Mouse (Mus musculus): Measurements from ENCODE around the gene 2010111I01Rik. TPM values are rescaled to one million over a fixed set of nuclear protein-coding genes. Genes with fewer than 3 reads are reported as not detected.

The 2010111I01Rik gene
- total RNA-seq, 1 experiment = 58.3 TPM

GRCm38 (mm10) chr13:63274488-63275166 lies 309.9 kb downstream of the 2010111I01Rik start:
- Histone ChIP-seq H3K9ac (ENCODE audit: insufficient read depth, low read depth, low read length, poor library complexity, severe bottlenecking) (peak overlapping the region; percentile 19; the same call in 1 of the 2 replicates), H3K4me3 (ENCODE audit: insufficient read depth in 1 of 2, low read depth in 1 of 2, low read length in 2 of 2, poor library complexity in 1 of 2, severe bottlenecking in 1 of 2) (peak overlapping the region; percentile 51 to 73), H3K27ac (ENCODE audit: insufficient read depth, low read depth, low read length, poor library complexity, severe bottlenecking) (no peak overlapping the region; the same call in 1 of the 2 replicates), H3K4me1 (ENCODE audit: control insufficient read depth in 2 of 2, insufficient read depth in 2 of 2, low read length in 2 of 2, poor library complexity in 1 of 2) (peaks cover 4 to 20% of the 10 kb centered on the region in 2 experiments), H3K36me3 (ENCODE audit: control insufficient read depth, insufficient read depth, low read length, poor library complexity, severe bottlenecking) (peaks cover 3% of the 10 kb centered on the region; the same call in 1 of the 2 replicates), H3K9me3 (ENCODE audit: control insufficient read depth, insufficient read depth, low read depth, low read length) (no peaks in the 10 kb centered on the region)
- TF ChIP-seq ZNF384 (IDR thresholded peaks at IDR 0.05; ENCODE audit: low read depth, low read length) (no peak), HCFC1 (IDR thresholded peaks at IDR 0.05; ENCODE audit: borderline replicate concordance, insufficient read depth, low read length) (no peak), CHD2 (IDR thresholded peaks at IDR 0.05; ENCODE audit: low read depth, low read length) (no peak), MAFK (IDR thresholded peaks at IDR 0.05; ENCODE audit: insufficient read depth, low read depth, low read length) (no peak), ZC3H11A (IDR thresholded peaks at IDR 0.05; ENCODE audit: borderline replicate concordance, low read depth, low read length) (no peak)
- no peak for DNase-seq (ENCODE audit: low read depth, low spot score)
- in situ Hi-C loops (cut with MboI; ENCODE audit: low sequenced_read_pairs in 2 of 2, unreplicated experiment in 2 of 2) = no loop called here

- Histone ChIP-seq H3K4me1 (ENCODE audit: control insufficient read depth in 2 of 2, insufficient read depth in 2 of 2, low read length in 2 of 2, poor library complexity in 1 of 2) (peaks cover 11 to 30% of the 10 kb centered on the region in 2 experiments), H3K36me3 (ENCODE audit: control insufficient read depth, insufficient read depth, low read length, poor library complexity, severe bottlenecking) (peaks cover 3% of the 10 kb centered on the region; the same call in 1 of the 2 replicates), H3K27ac (ENCODE audit: insufficient read depth, low read depth, low read length, poor library complexity, severe bottlenecking) (no peak overlapping the region), H3K9ac (ENCODE audit: insufficient read depth, low read depth, low read length, poor library complexity, severe bottlenecking) (no peak overlapping the region), H3K4me3 (ENCODE audit: insufficient read depth in 1 of 2, low read depth in 1 of 2, low read length in 2 of 2, poor library complexity in 1 of 2, severe bottlenecking in 1 of 2) (no peak overlapping the region), H3K9me3 (ENCODE audit: control insufficient read depth, insufficient read depth, low read depth, low read length) (no peaks in the 10 kb centered on the region)
- no peak for DNase-seq (ENCODE audit: low read depth, low spot score)
- in situ Hi-C loops (cut with MboI; ENCODE audit: low sequenced_read_pairs in 2 of 2, unreplicated experiment in 2 of 2) = no loop called here
- no peak for TF ChIP-seq HCFC1 (IDR thresholded peaks at IDR 0.05; ENCODE audit: borderline replicate concordance, insufficient read depth, low read length)
- TF ChIP-seq ZNF384 (IDR thresholded peaks at IDR 0.05; ENCODE audit: low read depth, low read length) = no peak
- no peak for TF ChIP-seq ZC3H11A (IDR thresholded peaks at IDR 0.05; ENCODE audit: borderline replicate concordance, low read depth, low read length)
- TF ChIP-seq MAFK (IDR thresholded peaks at IDR 0.05; ENCODE audit: insufficient read depth, low read depth, low read length) = no peak
- no peak for TF ChIP-seq CHD2 (IDR thresholded peaks at IDR 0.05; ENCODE audit: low read depth, low read length)
These were observed 311.7 kb downstream of the 2010111I01Rik start for GRCm38 (mm10) chr13:63276389-63276788.

- Histone ChIP-seq H3K27ac (ENCODE audit: insufficient read depth, low read depth, low read length, poor library complexity, severe bottlenecking) (no peak overlapping the region), H3K4me1 (ENCODE audit: control insufficient read depth in 2 of 2, insufficient read depth in 2 of 2, low read length in 2 of 2, poor library complexity in 1 of 2) (peaks cover 14 to 37% of the 10 kb centered on the region in 2 experiments), H3K4me3 (ENCODE audit: insufficient read depth in 1 of 2, low read depth in 1 of 2, low read length in 2 of 2, poor library complexity in 1 of 2, severe bottlenecking in 1 of 2) (no peak overlapping the region)
These were observed 312.6 kb downstream of the 2010111I01Rik start for GRCm38 (mm10) chr13:63277316-63277715.

GRCm38 (mm10) chr13:63278141-63278631 lies 313.5 kb downstream of the 2010111I01Rik start:
- no peaks in the 10 kb centered on the region for H3K9me3 ChIP-seq (ENCODE audit: control insufficient read depth, insufficient read depth, low read depth, low read length)
- peaks cover 18 to 37% of the 10 kb centered on the region in 2 experiments for H3K4me1 ChIP-seq (ENCODE audit: control insufficient read depth in 2 of 2, insufficient read depth in 2 of 2, low read length in 2 of 2, poor library complexity in 1 of 2)
- in situ Hi-C loops (cut with MboI; ENCODE audit: low sequenced_read_pairs in 2 of 2, unreplicated experiment in 2 of 2) = no loop called here
- H3K36me3 ChIP-seq (ENCODE audit: control insufficient read depth, insufficient read depth, low read length, poor library complexity, severe bottlenecking) = peaks cover 10% of the 10 kb centered on the region; the same call in 1 of the 2 replicates
- TF ChIP-seq HCFC1 (IDR thresholded peaks at IDR 0.05; ENCODE audit: borderline replicate concordance, insufficient read depth, low read length) = no peak
- H3K9ac ChIP-seq (ENCODE audit: insufficient read depth, low read depth, low read length, poor library complexity, severe bottlenecking) = no peak overlapping the region
- no peak overlapping the region for H3K4me3 ChIP-seq (ENCODE audit: insufficient read depth in 1 of 2, low read depth in 1 of 2, low read length in 2 of 2, poor library complexity in 1 of 2, severe bottlenecking in 1 of 2)
- no peak overlapping the region for H3K27ac ChIP-seq (ENCODE audit: insufficient read depth, low read depth, low read length, poor library complexity, severe bottlenecking)
- DNase-seq (ENCODE audit: low read depth, low spot score) = no peak

More at GRCm38 (mm10) chr13:63277316-63277715, 312.6 kb downstream of the 2010111I01Rik start:
- in situ Hi-C loops (cut with MboI; ENCODE audit: low sequenced_read_pairs in 2 of 2, unreplicated experiment in 2 of 2) = no loop called here
- no peak overlapping the region for H3K9ac ChIP-seq (ENCODE audit: insufficient read depth, low read depth, low read length, poor library complexity, severe bottlenecking)
- H3K9me3 ChIP-seq (ENCODE audit: control insufficient read depth, insufficient read depth, low read depth, low read length) = no peaks in the 10 kb centered on the region
- no peak for DNase-seq (ENCODE audit: low read depth, low spot score)
- TF ChIP-seq ZC3H11A (IDR thresholded peaks at IDR 0.05; ENCODE audit: borderline replicate concordance, low read depth, low read length) = no peak
- TF ChIP-seq CHD2 (IDR thresholded peaks at IDR 0.05; ENCODE audit: low read depth, low read length) = no peak
- no peak for TF ChIP-seq ZNF384 (IDR thresholded peaks at IDR 0.05; ENCODE audit: low read depth, low read length)
- no peak for TF ChIP-seq MAFK (IDR thresholded peaks at IDR 0.05; ENCODE audit: insufficient read depth, low read depth, low read length)
- TF ChIP-seq HCFC1 (IDR thresholded peaks at IDR 0.05; ENCODE audit: borderline replicate concordance, insufficient read depth, low read length) = no peak
- H3K36me3 ChIP-seq (ENCODE audit: control insufficient read depth, insufficient read depth, low read length, poor library complexity, severe bottlenecking) = peaks cover 8% of the 10 kb centered on the region; the same call in 1 of the 2 replicates
